Mouse (Mus musculus): ENCODE results near the gene Igsf11.

Gene Igsf11

GRCm38 (mm10) chr16:38892371-38892770, at the start of gene Igsf11:
Gene Igsf11 (plus strand): TSS chr16:38892671.
- no peak for DNase-seq

DNA sequence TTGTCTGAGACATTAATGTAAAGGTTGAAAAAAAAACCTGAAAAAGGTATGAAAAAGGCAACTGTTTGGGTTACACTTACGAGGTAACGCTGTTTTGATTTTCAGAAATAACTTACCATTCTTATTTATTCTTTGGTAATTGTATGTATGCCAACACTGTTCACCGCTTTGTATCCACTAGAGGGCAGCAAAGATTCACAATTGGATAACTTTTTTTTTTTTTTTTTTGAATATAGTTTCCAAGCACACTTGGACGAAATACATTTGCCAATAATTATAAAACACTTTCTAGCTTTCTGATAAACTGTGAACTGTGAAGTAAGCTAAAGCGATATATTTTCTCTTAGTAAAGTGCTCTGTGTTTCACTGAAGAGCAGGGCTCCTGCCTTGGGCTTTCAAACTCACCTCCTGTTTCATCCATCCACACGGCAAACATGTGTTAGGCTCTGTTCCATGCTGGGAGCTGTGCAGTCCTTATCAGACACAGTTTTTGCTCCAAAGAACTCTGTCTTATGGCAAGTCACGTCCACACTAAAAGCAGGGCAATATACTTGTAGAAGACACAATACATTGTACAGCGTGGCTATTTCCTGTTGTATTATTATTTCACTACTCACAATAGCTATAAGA, 34.2 kb upstream of the Igsf11 start:
- DNase-seq = peak; percentile 76

GRCm38 (mm10) chr16:38860548-38860947, 31.9 kb upstream of the Igsf11 start:
- no peak for DNase-seq

- DNase-seq = no peak
These were observed 28.1 kb upstream of the Igsf11 start for GRCm38 (mm10) chr16:38864358-38864757.

- DNase-seq = no peak
These were observed 19.2 kb upstream of the Igsf11 start for GRCm38 (mm10) chr16:38873231-38873630.

DNA sequence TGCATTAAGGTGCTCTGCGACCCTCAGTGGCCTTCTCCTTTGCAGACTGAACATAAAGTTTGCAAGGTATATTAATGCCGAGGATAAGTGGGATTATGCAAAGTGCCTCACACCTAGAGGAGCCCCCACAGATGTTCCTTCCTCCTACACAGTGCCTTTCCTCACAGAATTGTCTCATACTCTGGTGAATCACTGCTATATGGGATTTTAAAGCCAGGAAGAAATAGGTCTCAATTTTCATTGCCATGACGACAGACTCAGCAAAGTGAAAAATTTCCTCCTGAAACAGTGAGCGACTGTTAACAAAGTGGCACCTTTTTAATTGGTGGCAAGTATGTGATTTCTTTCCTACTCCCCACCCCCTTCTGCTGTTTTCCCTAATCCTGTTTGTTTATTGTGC, 18.0 kb upstream of the Igsf11 start:
- DNase-seq = no peak

DNA sequence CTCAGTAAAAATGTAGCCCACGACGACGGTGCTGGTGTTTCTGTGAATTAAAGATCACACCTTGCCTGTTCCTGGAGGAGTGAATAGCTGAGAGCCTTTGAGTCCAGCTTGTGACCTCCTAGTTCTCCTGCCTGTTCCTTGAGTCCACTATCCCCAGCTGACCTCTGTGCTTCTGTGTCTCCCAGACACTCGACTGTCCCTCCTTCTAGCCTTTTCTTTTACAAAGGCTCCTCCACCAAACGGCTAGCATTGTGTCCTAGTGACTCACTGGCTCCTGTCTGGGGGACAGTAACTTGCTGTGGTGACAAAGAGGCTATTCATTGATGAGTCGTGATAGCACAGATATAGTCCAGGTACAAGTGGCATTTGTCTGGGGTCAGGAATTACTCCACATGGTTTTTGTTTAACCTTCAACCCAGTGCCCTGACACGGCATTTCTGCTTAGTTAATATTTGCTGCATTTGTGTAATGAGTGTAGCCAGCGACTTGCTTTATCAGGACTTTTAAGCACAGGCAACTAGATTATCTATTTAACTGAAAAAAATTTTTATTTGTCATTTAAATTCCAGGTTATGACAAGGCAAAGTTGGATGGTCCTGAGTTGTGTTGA, 6.5 kb downstream of the Igsf11 start:
- no peak for DNase-seq

DNA sequence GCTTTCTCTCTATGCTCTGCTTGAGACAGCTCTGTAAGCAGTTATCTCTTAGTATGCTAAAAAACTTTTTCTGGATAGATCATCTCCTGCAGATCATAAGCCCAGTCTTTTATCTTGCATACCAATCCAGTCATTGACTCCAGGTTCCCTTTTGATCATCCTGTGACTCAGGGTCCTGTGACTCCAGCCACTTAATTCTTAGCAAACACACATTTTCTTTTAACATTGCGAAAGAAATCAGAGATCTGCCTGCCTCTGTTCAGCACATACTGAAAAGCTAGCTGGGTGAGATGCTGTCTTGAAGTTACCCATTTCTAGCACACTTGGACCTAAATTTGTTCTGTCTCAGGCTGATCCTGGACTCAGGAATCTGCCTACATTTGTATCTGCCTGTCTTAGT, 7.6 kb downstream of the Igsf11 start:
- DNase-seq = no peak

GRCm38 (mm10) chr16:38902111-38902778, 9.8 kb downstream of the Igsf11 start:
- DNase-seq = peak; percentile 90

- DNase-seq = no peak
These were observed 10.5 kb downstream of the Igsf11 start for GRCm38 (mm10) chr16:38903020-38903419.

DNA sequence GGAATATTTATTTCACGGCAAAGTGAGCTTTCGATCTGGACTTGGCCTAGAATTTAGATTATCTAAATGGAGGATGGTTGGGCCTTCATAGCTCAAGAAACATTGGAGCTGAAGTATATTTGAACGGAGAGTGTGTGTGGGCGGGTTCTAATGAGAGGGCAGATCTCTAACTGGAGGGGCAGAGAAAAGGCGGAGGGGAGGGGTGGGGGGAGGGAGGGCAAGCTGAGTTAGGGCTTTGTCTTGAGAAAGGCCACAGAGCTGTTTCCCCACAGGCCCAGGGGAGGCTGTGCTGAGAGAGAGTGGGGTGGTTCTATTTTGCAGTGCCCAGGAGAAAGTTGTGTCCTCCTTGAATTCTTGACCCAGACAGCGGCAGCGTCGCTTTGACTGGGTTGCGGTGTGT, 11.7 kb downstream of the Igsf11 start:
- no peak for DNase-seq

GRCm38 (mm10) chr16:38905911-38906310, 13.4 kb downstream of the Igsf11 start:
- DNase-seq = no peak

- DNase-seq = no peak
These were observed 15.8 kb downstream of the Igsf11 start for GRCm38 (mm10) chr16:38908304-38908703.

GRCm38 (mm10) chr16:38909506-38909905, 17.0 kb downstream of the Igsf11 start:
- no peak for DNase-seq

DNA sequence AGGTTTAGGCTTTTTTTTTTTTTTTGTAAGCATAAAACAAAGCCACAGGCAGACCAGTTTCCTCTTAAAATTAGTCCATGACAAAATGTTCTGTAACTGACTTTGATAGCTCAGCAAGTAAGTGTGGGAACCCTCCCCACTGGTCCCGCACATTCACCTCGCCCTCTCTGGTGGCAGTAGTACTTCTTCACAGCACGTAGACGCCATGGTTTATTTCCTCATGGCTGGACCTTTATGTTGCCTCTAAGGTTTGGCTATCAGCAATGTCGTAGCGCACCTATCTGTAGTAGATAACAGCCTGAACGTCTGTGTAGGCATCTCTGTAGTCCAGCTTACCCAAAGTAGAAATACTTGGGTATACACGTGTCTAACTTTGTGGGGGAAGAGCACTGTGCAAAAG, 17.6 kb downstream of the Igsf11 start:
- no peak for DNase-seq

DNA sequence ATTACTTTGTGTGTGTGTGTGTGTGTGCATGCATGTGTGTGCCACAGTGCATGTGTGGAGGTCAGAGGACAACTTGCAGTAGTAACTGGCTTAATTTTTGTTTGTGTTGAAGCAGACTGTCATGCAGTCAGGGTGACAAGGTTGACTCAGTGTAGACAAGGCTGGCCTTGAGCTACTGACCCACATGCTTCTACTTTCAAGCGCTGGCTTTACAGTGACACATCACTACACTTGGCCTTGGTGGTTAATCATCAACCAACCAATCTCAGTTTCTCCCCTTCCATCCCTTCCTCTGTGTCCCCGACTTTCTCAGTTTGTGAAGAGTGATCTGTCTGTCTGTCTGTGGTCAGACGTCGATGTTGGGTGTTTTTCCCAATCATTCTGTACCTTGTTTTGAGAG, 23.0 kb downstream of the Igsf11 start:
- DNase-seq = no peak

- no peak for DNase-seq
These were observed 23.7 kb downstream of the Igsf11 start for GRCm38 (mm10) chr16:38916053-38916786.

DNA sequence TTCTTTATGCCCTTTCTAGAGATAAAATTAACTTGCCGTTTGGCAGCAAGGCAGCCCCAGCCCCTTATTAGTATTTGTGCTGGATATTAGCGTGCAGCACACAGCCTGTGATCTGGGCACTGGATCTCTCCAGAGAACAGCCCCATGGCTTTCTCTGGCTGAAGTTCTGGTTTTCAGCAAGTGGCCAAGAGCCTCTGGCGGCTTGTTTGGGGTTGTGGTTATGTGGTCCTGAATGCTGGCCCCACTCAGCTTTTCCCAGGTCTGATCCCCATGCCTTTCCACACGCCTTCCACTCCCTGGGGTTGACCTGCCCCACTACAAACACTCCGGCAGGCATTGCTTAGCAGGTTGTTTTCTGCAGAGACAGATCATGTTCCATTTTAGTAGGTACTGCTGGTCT, 24.4 kb downstream of the Igsf11 start:
- no peak for DNase-seq

DNA sequence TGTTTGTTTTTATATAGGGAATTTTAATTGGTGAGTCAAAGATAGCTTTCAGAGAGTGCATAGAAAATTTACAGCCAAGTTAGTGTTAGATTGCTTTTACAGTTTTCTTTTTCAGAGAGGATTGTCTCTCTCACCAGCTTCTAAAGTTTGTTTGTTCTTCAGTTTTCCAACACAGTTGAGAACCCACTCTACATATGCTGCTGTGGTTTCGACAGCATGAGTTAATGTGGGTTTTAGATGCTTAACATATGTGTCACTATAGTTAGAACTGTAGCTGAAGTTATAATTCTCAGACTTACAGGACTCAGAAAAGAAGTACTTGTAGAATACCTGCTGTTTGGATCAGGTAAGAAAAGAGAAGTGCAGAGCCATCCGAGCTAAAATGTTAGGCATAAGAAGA, 25.6 kb downstream of the Igsf11 start:
- DNase-seq = no peak

- DNase-seq = no peak
These were observed 28.0 kb downstream of the Igsf11 start for GRCm38 (mm10) chr16:38920488-38920887.

GRCm38 (mm10) chr16:38924940-38925339, 32.5 kb downstream of the Igsf11 start:
- DNase-seq = no peak

DNA sequence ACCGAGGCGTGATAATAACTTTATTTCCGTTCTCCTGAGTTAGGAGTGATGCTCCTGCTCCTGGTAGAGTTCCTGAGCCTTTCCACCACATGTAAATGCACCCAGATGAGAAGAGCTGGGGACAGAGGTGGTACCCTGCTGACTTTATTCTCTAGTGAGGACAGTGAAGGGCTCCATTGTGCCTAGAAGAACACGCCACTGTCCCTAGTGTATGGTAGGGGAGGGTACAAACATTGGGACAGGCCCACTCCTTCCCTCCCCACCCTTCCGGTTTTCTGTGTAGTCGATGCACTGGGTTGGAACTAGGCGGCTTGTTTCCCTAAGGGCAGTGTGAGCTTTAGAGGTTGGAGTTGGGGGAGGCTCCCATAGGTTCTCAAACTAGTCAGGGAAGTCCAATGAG, 36.3 kb downstream of the Igsf11 start:
- no peak for DNase-seq

- DNase-seq = no peak
These were observed 39.0 kb downstream of the Igsf11 start for GRCm38 (mm10) chr16:38931519-38931918.

- DNase-seq = no peak
These were observed 48.3 kb downstream of the Igsf11 start for GRCm38 (mm10) chr16:38940805-38941204.
